Mouse (Mus musculus): Measurements from ENCODE around the gene Nptx2.

Nptx2 gene

DNA sequence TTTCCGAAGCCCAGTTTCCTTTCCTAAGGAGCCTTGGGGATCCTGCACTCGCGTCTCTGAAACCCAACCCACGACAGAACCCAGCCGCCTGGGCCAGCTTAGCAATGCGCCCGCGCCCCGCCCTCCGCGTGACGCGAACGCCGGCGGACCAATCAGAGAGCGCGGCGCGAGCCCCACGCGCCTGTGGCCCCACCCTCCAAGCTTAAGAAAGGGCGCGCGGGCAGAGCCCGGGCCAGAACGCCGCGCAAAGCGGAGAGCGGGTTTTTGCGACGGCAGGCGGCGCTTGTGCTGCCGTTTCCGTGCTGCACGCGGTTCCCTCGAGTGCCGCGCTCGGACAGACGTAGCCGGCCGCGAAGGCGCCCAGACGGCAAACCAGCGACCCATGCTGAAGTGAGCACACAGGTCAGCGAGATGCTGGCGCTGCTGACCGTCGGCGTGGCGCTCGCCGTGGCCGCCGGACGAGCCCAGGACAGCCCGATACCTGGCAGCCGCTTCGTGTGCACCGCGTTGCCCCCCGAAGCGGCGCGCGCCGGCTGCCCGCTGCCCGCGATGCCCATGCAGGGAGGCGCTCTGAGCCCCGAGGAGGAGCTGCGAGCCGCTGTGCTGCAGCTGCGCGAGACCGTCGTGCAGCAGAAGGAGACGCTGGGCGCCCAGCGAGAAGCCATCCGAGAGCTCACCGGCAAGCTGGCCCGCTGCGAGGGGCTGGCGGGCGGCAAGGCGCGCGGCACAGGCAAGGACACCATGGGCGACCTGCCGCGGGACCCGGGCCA, at the start of gene Nptx2:
Gene Nptx2 (plus strand): TSS at position 250 of the 770 bp plus-strand sequence.
- DNase-seq (ENCODE audit: low read depth, low spot score): peak; percentile 79

DNA sequence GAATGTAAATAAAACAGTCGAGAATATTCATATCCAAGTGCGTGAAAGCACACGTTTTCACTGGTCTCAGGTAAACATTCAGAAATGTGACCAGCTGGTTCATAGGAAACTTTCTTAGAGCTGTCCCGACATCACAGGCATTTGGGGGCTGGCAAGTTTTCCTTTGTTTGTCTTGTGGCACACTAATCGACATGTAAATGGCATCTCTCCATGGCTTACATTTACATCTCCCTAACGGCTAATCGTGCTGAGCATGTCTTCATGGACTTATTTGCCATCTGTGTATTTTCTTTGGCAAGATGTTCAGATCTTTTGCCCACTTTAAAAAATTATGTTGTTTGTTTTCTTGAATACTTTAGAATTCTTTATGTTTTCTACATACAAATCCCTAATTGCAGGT, 49.2 kb upstream of the Nptx2 start:
- no peak for DNase-seq (ENCODE audit: low read depth, low spot score)

DNA sequence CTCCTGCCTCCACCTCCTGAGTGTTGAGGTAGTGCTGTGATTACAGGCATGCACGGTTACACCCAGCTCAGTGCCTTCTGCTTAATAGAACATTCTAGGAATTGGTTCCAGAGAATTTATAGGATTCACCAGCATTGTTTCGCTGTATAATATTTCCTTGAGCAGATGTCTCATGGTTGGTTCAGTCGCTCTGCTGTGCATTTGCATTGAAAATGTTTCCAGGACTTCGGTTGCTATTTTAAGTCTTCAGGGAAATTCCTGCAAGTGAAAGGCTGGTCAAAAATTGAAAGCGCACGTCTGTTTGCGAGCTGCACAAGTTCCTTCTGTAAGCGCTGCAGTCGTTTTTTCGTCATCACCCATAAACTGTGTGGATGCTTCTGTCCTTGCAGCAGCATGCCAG, 41.5 kb upstream of the Nptx2 start:
- no peak for DNase-seq (ENCODE audit: low read depth, low spot score)

GRCm38 (mm10) chr5:144505731-144506130, 40.0 kb upstream of the Nptx2 start:
- DNase-seq (ENCODE audit: low read depth, low spot score): no peak

- DNase-seq (ENCODE audit: low read depth, low spot score): no peak
Observed at GRCm38 (mm10) chr5:144506156-144506555, 39.5 kb upstream of the Nptx2 start.

GRCm38 (mm10) chr5:144506689-144507552, 38.8 kb upstream of the Nptx2 start:
- DNase-seq (ENCODE audit: low read depth, low spot score): no peak

DNA sequence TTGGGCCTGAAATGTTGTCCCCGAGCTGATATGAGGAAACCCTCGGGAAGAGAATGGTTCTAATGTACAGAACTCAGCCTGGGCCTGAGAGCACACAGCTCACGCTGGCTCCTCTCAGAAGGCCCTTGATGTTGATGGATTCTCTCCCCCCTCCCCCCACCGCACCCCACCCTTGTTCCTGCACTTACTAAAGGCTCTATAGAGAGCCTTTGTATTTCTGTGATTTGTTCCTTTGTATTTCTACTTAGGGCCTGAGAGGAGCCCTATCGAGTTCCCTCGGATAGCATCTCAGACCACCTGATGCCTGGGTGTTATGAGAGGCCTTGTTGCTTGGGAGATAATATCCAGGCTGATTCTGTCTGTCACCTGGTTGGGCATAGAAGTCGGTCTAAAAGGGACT, 36.3 kb upstream of the Nptx2 start:
- DNase-seq (ENCODE audit: low read depth, low spot score): no peak

GRCm38 (mm10) chr5:144514738-144515137, 31.0 kb upstream of the Nptx2 start:
- DNase-seq (ENCODE audit: low read depth, low spot score): no peak

- no peak for DNase-seq (ENCODE audit: low read depth, low spot score)
Observed at GRCm38 (mm10) chr5:144515241-144515640, 30.5 kb upstream of the Nptx2 start.

- DNase-seq (ENCODE audit: low read depth, low spot score): no peak
Observed at GRCm38 (mm10) chr5:144520096-144520495, 25.6 kb upstream of the Nptx2 start.

DNA sequence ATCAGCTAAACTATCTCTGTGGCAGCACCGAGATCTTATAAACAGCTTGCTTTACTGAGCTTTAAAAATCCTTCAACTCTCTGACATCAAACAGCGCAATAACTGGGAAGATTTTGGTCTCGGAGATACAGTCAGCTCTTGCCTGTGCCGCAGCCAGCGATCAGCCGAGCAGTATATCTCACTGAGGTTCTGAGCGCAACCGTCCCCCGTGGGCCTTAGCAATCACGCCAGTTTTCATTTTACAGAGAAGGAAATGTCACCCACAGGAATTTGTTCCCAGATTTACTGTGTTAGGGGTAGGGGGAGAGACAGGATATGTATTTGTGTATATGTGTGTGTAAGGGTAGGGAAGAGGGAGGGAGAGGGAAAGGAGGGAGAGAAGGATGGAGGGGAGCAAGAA, 20.9 kb upstream of the Nptx2 start:
- DNase-seq (ENCODE audit: low read depth, low spot score): no peak

DNA sequence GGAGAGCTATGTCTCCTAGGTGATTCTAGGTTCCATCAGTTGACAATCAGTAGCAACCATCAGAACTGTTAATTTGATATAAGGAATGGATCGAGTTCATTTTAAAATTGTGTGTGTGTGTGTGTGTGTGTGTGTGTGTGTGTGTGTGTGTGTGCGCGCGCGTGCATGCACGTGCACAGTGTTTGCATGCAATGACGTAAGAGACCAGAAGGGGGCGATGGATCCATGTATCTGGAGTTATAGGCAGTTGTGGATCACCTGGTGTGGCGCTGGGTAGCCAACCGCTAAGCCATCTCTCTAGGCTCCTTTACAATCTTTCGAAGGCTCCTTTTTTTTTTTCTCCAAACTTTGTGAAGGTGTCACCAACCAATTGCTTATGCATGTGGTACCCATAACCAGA, 16.6 kb upstream of the Nptx2 start:
- no peak for DNase-seq (ENCODE audit: low read depth, low spot score)

DNA sequence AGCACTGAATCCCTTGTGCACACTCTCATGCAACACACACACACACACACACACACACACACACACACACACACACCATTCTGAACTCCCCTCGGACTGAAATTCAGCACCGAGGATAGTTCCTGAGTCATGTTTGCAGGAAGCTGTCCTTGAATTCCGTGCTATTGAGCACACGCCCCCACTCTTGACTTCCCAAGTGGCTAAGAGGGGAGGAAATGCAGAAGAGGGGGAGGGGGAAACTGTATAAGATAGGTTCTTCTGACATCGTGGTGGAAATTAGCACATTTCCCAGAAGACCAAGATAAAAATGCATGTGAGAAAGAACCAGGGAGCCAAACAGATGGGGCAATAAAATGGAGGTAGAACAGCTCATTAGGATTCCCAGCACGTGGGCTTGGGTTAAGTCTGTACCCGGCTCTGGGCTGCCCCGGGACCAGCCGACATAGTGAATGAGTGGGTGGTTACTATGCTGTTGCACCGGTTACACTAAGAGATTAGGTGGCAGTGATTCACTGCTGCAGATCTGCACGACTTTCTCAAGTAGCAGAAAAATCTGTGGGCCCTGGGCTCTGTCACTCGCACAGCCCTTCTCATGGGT, 2.9 kb upstream of the Nptx2 start:
- DNase-seq (ENCODE audit: low read depth, low spot score): no peak

DNA sequence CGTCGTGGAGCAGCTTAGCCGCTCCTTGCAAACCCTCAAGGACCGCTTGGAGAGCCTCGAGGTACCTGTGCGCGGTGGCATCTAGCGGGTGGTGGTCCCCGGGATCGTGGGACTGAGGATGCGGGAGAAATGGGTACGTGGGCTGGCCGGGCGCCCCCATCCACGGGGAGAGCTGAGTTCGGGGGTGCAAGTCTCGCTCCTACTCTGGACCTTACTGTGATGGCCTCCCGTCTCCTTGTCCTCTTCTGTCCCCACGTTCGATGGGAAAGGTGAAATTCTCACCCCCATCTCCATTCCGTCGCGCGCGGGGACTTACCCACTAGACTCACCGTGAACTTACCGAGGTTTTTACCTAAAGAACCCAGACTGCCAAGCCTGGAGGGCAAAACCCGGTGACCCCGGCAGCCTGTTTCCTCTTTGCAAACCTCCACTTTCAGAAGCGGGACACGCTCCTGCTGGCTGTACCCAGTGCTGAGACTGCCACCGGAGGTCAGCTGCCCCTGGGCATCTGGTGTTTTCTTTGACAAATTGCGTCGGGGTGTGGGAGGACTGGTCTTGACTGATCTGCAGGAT, 807 bp downstream of the Nptx2 start:
- DNase-seq (ENCODE audit: low read depth, low spot score): no peak

- DNase-seq (ENCODE audit: low read depth, low spot score): no peak
Observed at GRCm38 (mm10) chr5:144547333-144547878, 1.7 kb downstream of the Nptx2 start.

DNA sequence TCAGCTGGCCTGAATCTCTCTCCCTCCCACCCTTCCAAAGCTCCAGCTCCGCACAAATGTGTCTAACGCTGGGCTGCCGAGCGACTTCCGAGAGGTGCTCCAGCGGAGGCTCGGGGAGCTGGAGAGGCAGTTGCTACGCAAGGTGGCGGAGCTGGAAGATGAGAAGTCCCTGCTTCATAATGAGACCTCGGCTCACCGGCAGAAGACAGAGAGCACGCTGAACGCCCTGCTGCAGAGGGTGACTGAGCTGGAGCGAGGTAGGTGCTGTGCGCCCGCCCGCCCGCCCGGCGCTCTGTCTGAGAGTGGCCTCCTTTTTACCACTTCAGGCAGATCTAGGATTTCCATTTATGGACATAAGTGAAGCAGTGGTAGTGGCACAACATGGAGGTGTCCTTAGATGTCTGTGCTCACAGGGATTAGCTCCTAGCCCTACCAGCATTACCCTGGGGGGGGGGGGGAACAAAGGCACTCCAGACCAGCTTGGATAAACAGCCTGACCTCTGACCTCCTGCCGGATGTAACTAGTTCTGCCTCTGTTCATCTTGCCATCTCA, 2.5 kb downstream of the Nptx2 start:
- no peak for DNase-seq (ENCODE audit: low read depth, low spot score)

DNA sequence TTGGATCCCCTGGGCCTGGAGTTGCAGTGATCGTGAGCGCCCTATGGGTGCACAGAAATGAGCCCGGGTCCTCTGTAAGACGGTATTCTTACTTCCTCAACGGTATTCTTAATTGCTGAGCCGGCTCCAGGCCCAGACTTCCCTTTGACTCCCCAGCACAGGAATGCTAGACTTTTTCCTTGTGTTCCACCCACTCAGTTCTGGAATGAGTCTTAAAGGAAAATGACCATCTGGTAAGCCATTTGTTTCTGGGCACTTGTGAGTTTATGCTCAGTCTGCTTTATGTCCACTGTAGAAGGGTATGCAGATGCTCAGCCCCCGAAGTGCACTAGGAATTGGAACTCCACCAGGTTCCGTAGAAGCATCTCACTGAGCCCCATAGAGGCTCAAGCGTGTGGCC, 4.3 kb downstream of the Nptx2 start:
- DNase-seq (ENCODE audit: low read depth, low spot score): no peak

- no peak for DNase-seq (ENCODE audit: low read depth, low spot score)
Observed at GRCm38 (mm10) chr5:144550622-144551137, 5.0 kb downstream of the Nptx2 start.

GRCm38 (mm10) chr5:144556710-144557109, 11.0 kb downstream of the Nptx2 start:
- no peak for DNase-seq (ENCODE audit: low read depth, low spot score)

DNA sequence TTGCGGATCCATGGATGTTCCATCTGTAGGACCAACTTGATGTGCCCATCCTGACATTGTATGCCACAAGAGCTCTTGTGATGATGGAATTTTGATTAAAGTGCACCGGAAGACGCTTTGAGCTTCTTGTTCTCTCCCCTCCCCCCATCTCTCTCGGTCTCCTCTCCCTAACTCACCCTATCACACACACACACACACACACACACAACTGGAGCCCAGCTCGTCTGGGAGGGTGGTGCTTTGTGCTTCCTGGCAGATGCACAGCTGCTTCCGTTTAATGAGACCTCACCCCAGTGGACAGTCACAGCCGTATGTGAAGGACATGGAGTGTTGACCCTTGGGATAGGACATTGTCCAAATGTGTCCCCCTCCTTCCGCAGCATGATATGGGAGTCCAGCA, 11.7 kb downstream of the Nptx2 start:
- no peak for DNase-seq (ENCODE audit: low read depth, low spot score)

DNA sequence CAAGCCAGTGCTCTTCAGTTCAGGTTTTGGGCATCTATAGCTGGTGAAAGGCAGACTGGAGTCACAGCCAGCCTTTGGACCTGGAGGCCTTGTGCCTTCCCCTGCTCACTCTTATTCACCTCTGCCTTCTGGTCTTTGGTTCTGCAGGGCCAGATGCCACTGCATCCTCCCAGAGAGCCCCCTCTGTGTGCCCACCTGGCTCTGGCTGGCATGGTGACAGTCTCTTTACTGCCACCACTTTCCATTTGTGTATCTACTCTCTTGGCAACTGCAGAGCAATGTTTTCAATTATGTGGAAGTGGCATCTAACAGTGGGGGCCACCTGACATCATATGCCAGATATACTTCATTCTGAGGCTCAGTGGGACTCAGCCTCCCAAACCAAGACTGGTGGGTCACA, 12.8 kb downstream of the Nptx2 start:
- DNase-seq (ENCODE audit: low read depth, low spot score): no peak
